Mouse (Mus musculus): ENCODE measurements around the gene Osbpl3.

DNA sequence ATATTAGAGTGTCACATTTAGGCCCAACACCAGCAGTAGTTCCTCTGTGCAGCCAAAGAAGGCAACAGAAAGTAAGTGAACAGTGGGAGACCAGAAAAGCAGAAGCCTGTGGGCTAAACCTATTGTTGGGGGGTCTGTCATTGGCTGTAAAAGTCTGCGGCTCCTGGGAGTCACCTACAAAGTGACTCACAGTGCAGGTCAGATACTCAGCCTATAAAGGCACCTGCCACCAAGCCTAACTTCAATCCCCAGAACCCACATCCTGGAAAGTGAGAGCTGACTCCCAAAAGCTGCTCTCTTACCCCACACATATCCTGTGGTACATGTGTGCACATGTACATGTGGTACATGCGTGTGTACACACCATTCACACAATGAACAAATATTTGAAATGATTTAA, 124.5 kb downstream of the Osbpl3 start:
- TF ChIP-seq POLR2A (IDR thresholded peaks at IDR 0.05; ENCODE audit: borderline replicate concordance, low read depth, low read length): no peak
- TF ChIP-seq CTCF (IDR thresholded peaks at IDR 0.05; ENCODE audit: low read depth, low read length): no peak
